Comparison of ENCODE assay signal across 8 mouse cellular contexts in genomic region chr5:31698931-31699330, GRCm38 (mm10). TPM values are rescaled to one million over a fixed set of nuclear protein-coding genes. Genes with fewer than 3 reads are reported as not detected.
DNase-seq lines count a peak whose midpoint lies in the region; ATAC-seq and TF ChIP-seq lines count a peak whose summit lies in the region.

No protein-coding gene starts in this region.

- 47% methylated on average over 4 of the region's 4 CpGs for WGBS in lung, embryonic 14.5 days
- WGBS in heart, postnatal 0 days: 53% methylated on average over 4 of the region's 4 CpGs
- WGBS in neural tube, embryonic 14.5 days: 37% methylated on average over 4 of the region's 4 CpGs

- ATAC-seq in erythroblast, adult 5-6 weeks (replicated peaks; ENCODE audit: low FRiP score, poor library complexity, severe bottlenecking): no peak
- ATAC-seq in lung, embryonic 14.5 days (ENCODE audit: insufficient read depth): no peak
- no peak for ATAC-seq in heart, postnatal 0 days (ENCODE audit: insufficient read depth, low read depth)
- ATAC-seq in neural tube, embryonic 14.5 days (ENCODE audit: low read depth): no peak

- no peaks in the 10 kb centered on the region for H3K27me3 ChIP-seq in erythroblast, embryonic 14.5 days (ENCODE audit: control insufficient read depth)
- H3K27me3 ChIP-seq in lung, embryonic 14.5 days (ENCODE audit: insufficient read depth, low read length): no peaks in the 10 kb centered on the region
- no peaks in the 10 kb centered on the region for H3K27me3 ChIP-seq in heart, postnatal 0 days (ENCODE audit: control insufficient read depth, insufficient read depth, low read length)
- H3K27me3 ChIP-seq in neural tube, embryonic 14.5 days (ENCODE audit: control insufficient read depth, insufficient read depth, low read length): no peaks in the 10 kb centered on the region

- no peak for DNase-seq in lung, embryonic 14.5 days
- DNase-seq in lung, postnatal 25 days (ENCODE audit: low spot score): no peak
- DNase-seq in heart, postnatal 0 days (ENCODE audit: low spot score): no peak
- no peak for DNase-seq in left cerebral cortex, postnatal 25 days (ENCODE audit: low spot score in 2 of 2)
- no peak for DNase-seq in right cerebral cortex, postnatal 10 days (ENCODE audit: low spot score in 2 of 2)

- H3K4me2 ChIP-seq in lung, embryonic 14.5 days: peak overlapping the region; percentile 84
- no peak overlapping the region for H3K4me2 ChIP-seq in heart, postnatal 0 days (ENCODE audit: low read depth, low read length)
- H3K4me2 ChIP-seq in neural tube, embryonic 14.5 days (ENCODE audit: low read depth, low read length): peak overlapping the region; percentile 90; the same call in 1 of the 2 replicates

- TF ChIP-seq CTCF in lung, embryonic 14.5 days (IDR thresholded peaks at IDR 0.05; ENCODE audit: low read depth): no peak
- TF ChIP-seq CTCF in heart, postnatal 0 days (IDR thresholded peaks at IDR 0.05; ENCODE audit: low read depth): no peak

- peaks cover 67% of the 10 kb centered on the region for H3K4me1 ChIP-seq in erythroblast, embryonic 14.5 days (ENCODE audit: control insufficient read depth)
- 0 out of 2 replicates have a peak, but pooled peaks cover 3% of the 10 kb centered on the region for H3K4me1 ChIP-seq in lung, embryonic 14.5 days (ENCODE audit: insufficient read depth)
- H3K4me1 ChIP-seq in heart, postnatal 0 days (ENCODE audit: control insufficient read depth, insufficient read depth): 0 out of 2 replicates have a peak, but pooled peaks cover 4% of the 10 kb centered on the region
- H3K4me1 ChIP-seq in neural tube, embryonic 14.5 days (ENCODE audit: control insufficient read depth, insufficient read depth, low read length): peaks cover 5% of the 10 kb centered on the region; the same call in 1 of the 2 replicates

- H3K4me3 ChIP-seq in erythroblast, embryonic 14.5 days (replicated peaks): peak overlapping the region; percentile 88
- H3K4me3 ChIP-seq in lung, embryonic 14.5 days (ENCODE audit: low read depth, low read length): peak overlapping the region; percentile 76; the same call in 1 of the 2 replicates
- H3K4me3 ChIP-seq in heart, postnatal 0 days (ENCODE audit: low read depth, low read length): peak overlapping the region; percentile 78; the same call in 1 of the 2 replicates
- peak overlapping the region; percentile 80; the same call in 1 of the 2 replicates for H3K4me3 ChIP-seq in neural tube, embryonic 14.5 days (ENCODE audit: low read depth, low read length)

- no peak overlapping the region for H3K9ac ChIP-seq in lung, embryonic 14.5 days
- no peak overlapping the region for H3K9ac ChIP-seq in heart, postnatal 0 days (replicated peaks; ENCODE audit: low read depth, low read length)
- H3K9ac ChIP-seq in neural tube, embryonic 14.5 days (replicated peaks; ENCODE audit: low read depth, low read length): no peak overlapping the region

- no peaks in the 10 kb centered on the region for H3K9me3 ChIP-seq in erythroblast, embryonic 14.5 days (ENCODE audit: control insufficient read depth, low read length)
- no peaks in the 10 kb centered on the region for H3K9me3 ChIP-seq in lung, embryonic 14.5 days (ENCODE audit: low read depth, low read length)
- H3K9me3 ChIP-seq in heart, postnatal 0 days (replicated peaks; ENCODE audit: control insufficient read depth, low read length): no peaks in the 10 kb centered on the region
- H3K9me3 ChIP-seq in neural tube, embryonic 14.5 days (ENCODE audit: control insufficient read depth, low read length): no peaks in the 10 kb centered on the region

- H3K36me3 ChIP-seq in erythroblast, embryonic 14.5 days (ENCODE audit: control insufficient read depth): peaks cover 31% of the 10 kb centered on the region
- H3K36me3 ChIP-seq in lung, embryonic 14.5 days (ENCODE audit: insufficient read depth): no peaks in the 10 kb centered on the region
- peaks cover 19% of the 10 kb centered on the region for H3K36me3 ChIP-seq in heart, postnatal 0 days (replicated peaks; ENCODE audit: control insufficient read depth, insufficient read depth, low read length)
- no peaks in the 10 kb centered on the region for H3K36me3 ChIP-seq in neural tube, embryonic 14.5 days (ENCODE audit: control insufficient read depth, insufficient read depth, low read length)

- intact Hi-C loops in left cerebral cortex, postnatal 25 days (cut with DNase I): loop anchor here (1.0 to 5.0 kb wide), 4 partner anchors 108 to 440 kb away; no protein-coding TSS in a partner anchor

- peak overlapping the region; percentile 91; the same call in 1 of the 2 replicates for H3K27ac ChIP-seq in lung, embryonic 14.5 days (ENCODE audit: low read depth)
- no peak overlapping the region for H3K27ac ChIP-seq in heart, postnatal 0 days (ENCODE audit: low read depth)
- no peak overlapping the region for H3K27ac ChIP-seq in neural tube, embryonic 14.5 days (ENCODE audit: low read depth, low read length)

- TF ChIP-seq EP300 in heart, postnatal 0 days (IDR thresholded peaks at IDR 0.05; ENCODE audit: low read depth): no peak

RNA-seq across cellular contexts. Expression of gene Babam2, which starts 1.4 kb away (rescaled TPM):
- polyA plus RNA-seq in erythroblast, embryonic 14.5 days (2012): 7.0 and 9.5 TPM in 2 replicates
- 46.6 and 83.2 TPM in 2 replicates for total RNA-seq in erythroblast, adult 5-6 weeks (2015; ENCODE audit: low replicate concordance)
- total RNA-seq in erythroblast, adult 5-6 weeks (2017; ENCODE audit: low replicate concordance): 15.5 and 15.8 TPM in 2 replicates
- 39.2 and 43.9 TPM in 2 replicates for polyA plus RNA-seq in lung, embryonic 14.5 days (2014; fragmentation: Nextera tagmentation; extraction: Ambion mirVana)
- 46.5 and 51.3 TPM in 2 replicates for total RNA-seq in heart, postnatal 0 days (2014; rRNA removed; ENCODE audit: low replicate concordance)
- polyA plus RNA-seq in heart, postnatal 0 days (2015; fragmentation: Nextera tagmentation; extraction: Ambion mirVana): 39.1 and 39.5 TPM in 2 replicates
- polyA plus RNA-seq in neural tube, embryonic 14.5 days (2014; fragmentation: Nextera tagmentation; extraction: Ambion mirVana): 37.9 and 43.5 TPM in 2 replicates
- 10 to 100 TPM; 40.0 to 41.8 TPM for total RNA-seq in left cerebral cortex, postnatal 25 days (2021)

RNA-seq across cellular contexts. Expression of gene Rbks, which starts 1.5 kb away (rescaled TPM):
- polyA plus RNA-seq in erythroblast, embryonic 14.5 days (2012): 1.3 and 2.2 TPM in 2 replicates
- 9.4 TPM in 1 of 2 replicates, not detected in the other for total RNA-seq in erythroblast, adult 5-6 weeks (2015; ENCODE audit: low replicate concordance)
- total RNA-seq in erythroblast, adult 5-6 weeks (2017; ENCODE audit: low replicate concordance): 2.9 and 7.2 TPM in 2 replicates
- 2.7 and 3.5 TPM in 2 replicates for polyA plus RNA-seq in lung, embryonic 14.5 days (2014; fragmentation: Nextera tagmentation; extraction: Ambion mirVana)
- total RNA-seq in heart, postnatal 0 days (2014; rRNA removed; ENCODE audit: low replicate concordance): 0.53 and 0.58 TPM in 2 replicates
- polyA plus RNA-seq in heart, postnatal 0 days (2015; fragmentation: Nextera tagmentation; extraction: Ambion mirVana): 9.1 and 9.4 TPM in 2 replicates
- polyA plus RNA-seq in neural tube, embryonic 14.5 days (2014; fragmentation: Nextera tagmentation; extraction: Ambion mirVana): 4.0 and 4.3 TPM in 2 replicates
- total RNA-seq in left cerebral cortex, postnatal 25 days (2021): 1 to 10 TPM; 3.0 to 3.3 TPM
